Mouse (Mus musculus) kidney, adult 10 weeks (tissue): ENCODE results near the gene Kif9. TPM values are rescaled to one million over a fixed set of nuclear protein-coding genes. Genes with fewer than 3 reads are reported as not detected.

Experiments used
- polyA plus RNA-seq: library from polyadenylated mRNA; stranded (reverse); fragments of 350-450 nt; fragmentation: Illumina TruSeq; extraction: RNeasy Lipid Tissue Mini Kit (QIAGEN cat#74804); gene quantifications from one replicate; pipeline ENCODE4 v1.2.3, GENCODE M21; 2014; ENCODE audit warnings: low read depth, low replicate concordance

The Kif9 gene
- polyA plus RNA-seq: 1.7 TPM

DNA sequence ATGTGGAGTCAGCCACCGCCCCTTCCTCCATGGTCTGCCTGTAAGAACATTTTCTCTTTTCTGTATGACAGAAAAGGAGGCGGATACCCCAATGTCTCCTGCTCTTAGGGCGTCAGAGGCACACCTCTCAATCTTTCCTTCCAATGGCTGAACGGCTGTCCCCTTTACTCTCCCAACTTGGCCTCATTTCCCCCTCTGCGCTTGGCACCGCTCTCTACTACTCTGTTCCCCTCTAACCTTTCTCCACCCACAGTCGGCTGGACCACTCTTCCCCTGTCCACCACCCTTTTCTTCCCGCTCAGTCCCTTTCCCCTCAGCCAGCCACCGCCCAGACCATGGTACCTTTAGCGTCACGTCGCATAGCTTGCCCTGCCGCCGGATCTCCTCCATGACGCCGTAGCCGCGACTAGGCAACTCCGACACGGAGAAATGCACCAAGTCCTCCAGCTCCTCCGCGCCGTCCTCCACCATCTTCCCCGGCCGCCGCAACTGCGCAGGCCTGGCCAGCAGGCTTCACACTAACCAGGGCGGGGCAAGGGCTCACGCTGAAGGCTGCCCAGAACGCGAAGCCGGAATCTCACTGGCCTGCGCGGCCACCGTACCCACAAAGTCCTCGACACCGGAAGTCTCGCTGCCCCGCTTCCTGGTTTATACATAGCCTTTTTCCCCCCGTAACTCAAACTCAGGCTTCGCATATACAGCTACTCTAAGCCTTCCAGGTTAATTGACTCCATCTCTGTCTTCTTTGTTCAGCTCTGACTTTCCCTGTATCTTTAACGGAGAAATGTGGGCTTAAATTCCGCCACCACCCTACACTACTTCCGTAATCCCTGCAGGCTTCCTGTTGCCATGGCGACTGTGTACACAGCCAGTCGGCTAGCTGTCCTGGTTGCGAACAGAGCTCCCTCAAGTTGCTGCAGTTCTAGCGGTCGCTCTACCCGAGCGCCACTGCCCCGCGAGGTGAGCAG is at the start of gene Kif9, which contains the start of gene Klhl18:
Gene Kif9 (plus strand): TSS at position 835 of the 968 bp plus-strand sequence.
Gene Klhl18 (minus strand): TSS at position 571 of the 968 bp plus-strand sequence.

DNA sequence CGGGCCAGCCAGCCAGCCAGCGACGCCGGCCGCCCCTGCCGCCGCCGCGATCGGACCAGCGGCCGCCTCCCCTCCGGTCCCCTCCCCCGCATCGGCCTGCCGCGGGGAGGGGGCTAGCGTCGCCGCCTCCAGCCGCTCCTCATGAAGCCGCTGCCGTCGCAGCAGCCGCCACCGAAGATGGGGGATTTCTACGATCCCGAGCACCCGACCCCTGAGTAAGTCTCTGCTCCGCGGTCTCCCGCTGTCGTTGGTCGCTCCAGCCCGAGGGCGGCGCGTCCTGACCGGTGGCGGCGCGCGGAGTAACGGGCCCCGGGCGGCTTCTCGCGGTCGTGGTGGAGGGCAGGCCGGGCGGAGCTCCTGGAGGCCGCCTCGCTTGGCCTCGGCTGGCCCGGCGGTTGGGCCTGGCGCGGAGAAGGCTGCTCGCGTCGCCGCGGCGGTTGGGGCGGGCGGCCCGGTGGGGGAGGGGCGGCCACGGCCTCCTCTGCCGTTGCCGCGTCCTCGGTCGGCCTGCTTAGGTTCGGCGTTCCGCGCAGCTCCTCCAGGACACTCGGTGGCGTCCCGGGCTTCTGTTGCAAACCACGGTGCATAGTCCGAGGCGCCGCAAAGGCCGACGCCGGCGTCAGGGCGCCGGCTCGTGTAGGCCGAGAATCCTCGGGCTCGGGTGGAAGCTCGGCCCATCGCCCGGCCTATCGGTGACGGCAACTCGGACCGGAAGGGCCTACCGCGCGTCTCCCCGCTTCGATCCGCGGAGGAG is 56.0 kb downstream of the Kif9 start, which contains the start of gene Setd2:
Gene Setd2 (plus strand): TSS at position 60 of the 754 bp plus-strand sequence.

Other genes starting within 250 kb of the Kif9 start
- 0.57 TPM for gene Cspg5, start 233.2 kb upstream of the Kif9 start, polyA plus RNA-seq
- 0.69 TPM for gene Elp6, start 171.8 kb upstream of the Kif9 start, polyA plus RNA-seq
- gene Scap, start 143.7 kb upstream of the Kif9 start, polyA plus RNA-seq: 2.1 TPM
- gene Ptpn23, start 68.7 kb upstream of the Kif9 start, polyA plus RNA-seq: 0.65 TPM
- not detected for gene Ngp, start 57.2 kb upstream of the Kif9 start, polyA plus RNA-seq
- gene Klhl18, start 264 bp upstream of the Kif9 start, polyA plus RNA-seq: 3.4 TPM
- gene Setd2, start 55.6 kb downstream of the Kif9 start, polyA plus RNA-seq: 48.7 TPM
- not detected for gene Nradd, start 147.5 kb downstream of the Kif9 start, polyA plus RNA-seq
- 0.12 TPM for gene Nbeal2, start 177.2 kb downstream of the Kif9 start, polyA plus RNA-seq
- gene Ccdc12, start 179.5 kb downstream of the Kif9 start, polyA plus RNA-seq: not detected